Mouse (Mus musculus): ENCODE data around the gene Relt.

GRCm38 (mm10) chr7:100835168-100835567, 28.1 kb downstream of the Relt start:
- TF ChIP-seq POLR2A (IDR thresholded peaks at IDR 0.05; ENCODE audit: low read depth, low read length): no peak
- TF ChIP-seq CTCF (IDR thresholded peaks at IDR 0.05; ENCODE audit: extremely low read depth, insufficient read depth, insufficient read length, insufficient replicate concordance): no peak
